Mouse (Mus musculus) layer of hippocampus, adult 8-10 months (tissue): ENCODE results near the gene Dusp23. TPM values are rescaled to one million over a fixed set of nuclear protein-coding genes. Genes with fewer than 3 reads are reported as not detected.

Experiments used
- DNase-seq, 2 experiments: peaks; one replicate each; pipeline ENCODE4 v3.0.0; 2022; ENCODE audit warnings: low spot score in 2 of 2
- total RNA-seq, 4 experiments: library from RNA; stranded (reverse); gene quantifications; 2 replicates each; pipeline ENCODE4 v1.2.4; 2022

Gene Dusp23
- 1 to 10 TPM; 5.1 to 9.1 (median 5.9) TPM for total RNA-seq

GRCm38 (mm10) chr1:172632451-172633326 is at the start of gene Dusp23:
Gene Dusp23 (minus strand): TSS chr1:172632962.
- DNase-seq: peak; percentile 95 to 96

- DNase-seq: no peak
Measured at GRCm38 (mm10) chr1:172680742-172681141, 48.0 kb upstream of the Dusp23 start.

GRCm38 (mm10) chr1:172670716-172671115 is 38.0 kb upstream of the Dusp23 start:
- DNase-seq: no peak

DNA sequence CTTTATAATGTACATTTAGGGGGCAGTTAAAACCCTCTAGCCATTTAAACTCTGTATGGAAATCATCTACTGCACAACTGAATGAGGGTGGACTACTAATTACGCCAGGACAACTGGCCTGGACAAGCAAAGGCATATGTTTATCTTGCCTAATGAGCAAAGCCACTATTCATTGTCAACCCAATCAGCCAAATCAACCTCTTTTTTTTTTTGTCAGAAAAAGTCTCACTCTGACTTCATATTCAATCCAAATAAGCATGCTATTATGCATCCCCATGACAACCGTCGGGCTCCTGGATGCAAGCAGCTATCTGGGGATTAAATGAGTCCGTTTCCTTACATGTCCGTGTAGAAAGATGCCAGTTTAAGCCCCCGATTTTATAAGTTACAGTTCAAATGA is 34.8 kb upstream of the Dusp23 start:
- peak in 1 of 2 experiments; percentile 10 for DNase-seq

GRCm38 (mm10) chr1:172665457-172665856 is 32.7 kb upstream of the Dusp23 start:
- DNase-seq: no peak

GRCm38 (mm10) chr1:172659688-172660087 is 26.9 kb upstream of the Dusp23 start:
- no peak for DNase-seq

DNA sequence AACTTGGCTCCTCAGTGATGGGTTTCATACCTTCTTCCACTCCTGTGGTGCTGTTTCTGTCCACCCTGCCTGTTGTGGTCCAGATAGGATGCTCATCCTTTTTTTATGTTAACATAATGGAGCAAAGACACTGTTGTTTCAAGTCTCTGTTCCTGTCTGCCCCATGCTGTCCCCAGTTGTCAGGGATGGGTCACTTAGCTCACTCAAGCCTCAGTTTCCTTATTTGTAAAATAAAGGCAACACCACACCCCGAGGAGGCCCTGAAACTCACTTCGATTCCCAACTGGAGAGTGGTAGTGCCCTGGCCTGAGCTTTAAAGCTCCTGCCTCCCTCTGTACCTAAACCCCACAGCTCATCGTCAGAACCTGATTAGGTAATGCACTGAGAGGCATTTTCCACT is 24.5 kb upstream of the Dusp23 start:
- no peak for DNase-seq

DNA sequence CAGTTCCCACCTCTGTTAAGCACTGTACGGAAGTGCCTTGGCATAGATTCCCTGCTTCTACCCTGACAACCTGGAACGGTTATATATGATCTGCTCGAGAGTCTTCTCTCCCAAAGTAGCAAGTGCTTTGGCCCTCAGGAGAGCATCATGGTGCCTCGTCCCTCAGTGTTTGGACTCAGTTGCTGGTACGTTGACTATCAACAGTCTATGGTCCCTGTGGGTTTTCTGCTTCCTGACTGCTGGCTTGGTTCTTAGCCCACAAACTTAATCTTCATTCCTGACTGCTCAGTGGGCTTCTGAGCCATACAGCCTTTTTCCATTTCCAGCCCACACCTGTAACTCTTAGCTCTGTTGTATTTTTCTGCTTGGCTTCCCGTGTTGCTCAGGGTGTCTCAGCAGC is 21.1 kb upstream of the Dusp23 start:
- DNase-seq: no peak

- no peak for DNase-seq
Measured at GRCm38 (mm10) chr1:172652040-172652662, 19.4 kb upstream of the Dusp23 start.

- no peak for DNase-seq
Measured at GRCm38 (mm10) chr1:172651288-172651987, 18.7 kb upstream of the Dusp23 start.

GRCm38 (mm10) chr1:172650519-172651287 is 17.9 kb upstream of the Dusp23 start:
- DNase-seq: peak in 1 of 2 experiments; percentile 25

DNA sequence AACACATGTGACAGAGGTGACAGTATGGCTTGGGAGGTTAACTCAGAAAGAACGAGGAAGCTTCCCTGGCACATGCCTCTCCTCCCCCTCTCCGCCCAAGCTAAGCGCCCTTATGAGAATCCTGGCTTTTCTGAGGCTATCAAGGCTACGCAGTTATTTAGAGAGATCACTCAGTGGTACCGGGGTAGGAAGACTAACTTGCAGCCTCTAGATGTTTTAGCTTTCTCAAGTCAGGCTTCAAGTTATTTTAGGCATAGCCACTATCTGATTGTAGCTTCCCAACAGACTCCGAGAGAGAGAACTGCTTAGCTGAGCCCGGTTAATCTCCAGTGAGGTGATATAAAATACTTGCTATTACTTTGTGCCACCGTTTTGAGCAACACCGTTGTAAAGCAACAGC is 16.6 kb upstream of the Dusp23 start:
- no peak for DNase-seq

DNA sequence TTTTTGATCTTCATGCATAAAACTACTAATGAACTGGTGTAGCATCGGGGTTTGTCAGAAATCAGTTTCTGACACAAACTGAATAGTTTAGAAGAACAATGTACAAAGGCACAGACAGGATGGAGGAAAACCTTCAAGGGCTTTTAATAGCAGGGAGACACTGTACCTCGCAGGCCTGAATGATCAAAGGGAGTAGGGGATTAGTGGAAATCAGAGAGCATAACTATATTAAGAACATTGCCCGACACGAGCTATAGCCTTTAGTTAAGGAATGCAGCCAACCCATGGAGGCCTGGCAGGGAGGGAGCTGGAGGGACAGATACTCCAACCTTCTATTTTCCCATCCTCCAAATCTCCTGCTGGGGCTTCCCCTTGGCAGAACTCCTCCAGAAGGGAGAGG is 14.5 kb upstream of the Dusp23 start:
- no peak for DNase-seq

GRCm38 (mm10) chr1:172638781-172639180 is 6.0 kb upstream of the Dusp23 start:
- no peak for DNase-seq

DNA sequence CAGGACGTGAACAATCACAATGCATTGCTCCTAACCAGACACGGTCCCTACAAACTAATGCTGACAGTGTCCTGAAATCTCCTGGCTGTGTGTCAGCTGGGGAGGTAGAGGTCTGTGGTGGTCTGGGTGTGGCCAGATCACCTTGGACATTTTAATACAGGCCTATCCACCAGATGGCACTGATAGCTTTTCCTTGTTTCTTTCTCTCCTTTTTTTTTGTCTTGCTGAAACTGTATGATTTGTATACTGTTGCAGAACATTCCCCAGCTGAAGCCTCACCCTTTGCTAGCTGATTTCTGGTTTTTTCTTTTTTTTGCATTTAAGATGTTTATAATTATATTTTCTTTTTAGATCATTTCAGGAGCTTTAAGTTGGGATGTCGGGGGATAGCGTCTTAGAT is 5.0 kb upstream of the Dusp23 start:
- no peak for DNase-seq

DNA sequence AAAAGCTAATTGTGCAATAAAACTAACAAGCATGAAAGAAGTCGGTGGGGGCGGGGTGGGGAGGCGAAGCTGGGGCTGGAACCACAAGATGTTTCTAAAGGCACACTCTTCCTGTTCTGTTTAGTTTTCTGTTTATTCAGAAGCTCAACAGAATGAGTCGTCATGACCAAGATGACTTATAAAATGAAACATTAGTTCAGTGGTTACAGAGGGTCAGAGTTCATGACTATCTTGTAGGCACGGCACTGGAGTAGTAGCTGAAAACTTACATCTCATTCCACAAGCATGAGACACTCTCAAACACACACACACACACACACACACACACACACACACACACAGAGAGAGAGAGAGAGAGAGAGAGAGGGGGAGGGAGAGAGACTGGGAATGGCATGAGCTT is 3.5 kb upstream of the Dusp23 start:
- no peak for DNase-seq

GRCm38 (mm10) chr1:172635258-172635657 is 2.5 kb upstream of the Dusp23 start:
- DNase-seq: no peak

DNA sequence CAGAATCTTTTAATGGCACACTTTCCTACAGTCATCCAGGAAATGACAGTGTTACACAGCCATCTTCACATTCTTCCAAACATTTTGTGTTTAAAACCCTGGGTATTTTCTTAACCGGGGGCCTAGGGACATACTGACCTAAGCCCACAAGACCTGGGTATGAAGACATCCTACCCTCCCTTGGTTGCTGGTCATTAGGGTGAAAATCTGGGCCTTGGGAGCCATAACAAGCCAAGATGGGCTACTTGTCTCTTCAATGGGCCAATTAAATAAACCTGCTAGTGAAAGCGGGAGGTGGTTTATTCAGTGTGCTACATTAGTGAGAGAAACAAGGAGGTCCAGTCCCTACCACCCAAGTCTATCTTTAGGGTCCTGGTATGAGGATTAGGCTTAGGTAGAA is 1.4 kb upstream of the Dusp23 start:
- DNase-seq: no peak

- DNase-seq: no peak
Measured at GRCm38 (mm10) chr1:172631721-172632120, 1.0 kb downstream of the Dusp23 start.

DNA sequence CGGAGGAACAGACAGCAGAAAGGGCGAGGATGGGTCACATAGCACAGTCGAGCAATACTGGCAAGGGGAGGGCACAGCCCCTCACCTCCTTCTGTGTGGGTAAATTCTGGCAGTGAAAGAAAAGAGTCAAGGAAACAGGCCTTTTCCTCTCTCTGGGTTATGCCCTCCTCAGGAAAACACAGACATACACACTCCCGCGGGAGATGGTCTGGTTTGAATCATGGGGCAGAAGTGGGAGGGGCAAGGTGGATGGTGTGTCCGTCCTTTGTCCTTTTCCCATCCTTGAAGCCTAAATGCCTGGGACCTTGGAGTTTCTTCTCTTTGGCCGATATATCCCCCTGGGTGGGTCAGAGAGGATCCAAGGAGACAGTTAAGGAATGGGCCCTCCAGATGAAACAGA is 2.9 kb downstream of the Dusp23 start:
- no peak for DNase-seq

GRCm38 (mm10) chr1:172626306-172626705 is 6.5 kb downstream of the Dusp23 start:
- no peak for DNase-seq
